Mouse (Mus musculus): ENCODE measurements around the gene Ift80. TPM values are rescaled to one million over a fixed set of nuclear protein-coding genes. Genes with fewer than 3 reads are reported as not detected.
A peak's percentile ranks its signal among the peaks of the same experiment; 100 is the strongest.
"Not testable (repeated sequence)": the region's sequence is repeated elsewhere in the genome, so short reads cannot be mapped to it uniquely, and the experiment has no call there.

Gene Ift80
- total RNA-seq, 2 experiments from 2014 or later, result 26.0 to 28.4 TPM

DNA sequence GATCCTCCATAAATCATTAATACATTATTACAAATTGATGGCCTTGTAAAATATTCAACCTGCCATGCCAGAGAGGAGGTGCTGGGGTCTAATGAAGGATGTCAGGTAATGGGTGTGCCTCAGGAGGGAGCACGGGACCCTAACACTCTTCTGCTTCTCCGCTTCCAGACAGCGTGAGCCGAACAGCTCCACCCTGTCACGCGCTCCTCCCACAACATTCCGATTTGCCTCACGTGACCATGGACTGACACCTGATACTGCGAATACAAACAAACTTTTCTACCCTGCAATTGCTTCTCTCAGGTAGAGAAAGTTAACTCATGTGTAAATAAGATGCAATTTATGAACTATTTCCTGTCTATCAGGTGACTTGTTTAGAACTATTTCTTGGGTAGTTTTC lies 75.8 kb downstream of the Ift80 start:
- DNase-seq, result no peak

DNA sequence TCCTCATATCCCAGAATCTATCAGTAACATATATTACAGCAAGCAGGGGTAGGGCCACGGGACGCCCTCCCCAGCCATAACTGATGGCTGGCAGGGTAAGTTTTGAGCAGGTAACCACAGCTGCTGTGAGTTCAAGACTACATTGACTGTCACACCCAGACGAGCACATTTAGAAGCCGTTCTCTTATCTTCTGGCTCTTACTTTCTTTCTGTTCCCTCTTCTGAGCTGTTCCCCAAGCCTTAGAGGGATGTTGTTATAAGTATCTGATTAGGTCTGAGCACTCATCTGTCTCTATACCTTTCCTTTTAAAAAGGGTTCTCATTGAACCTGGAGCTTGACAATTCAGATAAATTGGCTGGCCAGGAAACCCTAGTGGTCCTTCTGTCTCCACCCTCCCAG lies 96.9 kb downstream of the Ift80 start:
- DNase-seq, result no peak

DNA sequence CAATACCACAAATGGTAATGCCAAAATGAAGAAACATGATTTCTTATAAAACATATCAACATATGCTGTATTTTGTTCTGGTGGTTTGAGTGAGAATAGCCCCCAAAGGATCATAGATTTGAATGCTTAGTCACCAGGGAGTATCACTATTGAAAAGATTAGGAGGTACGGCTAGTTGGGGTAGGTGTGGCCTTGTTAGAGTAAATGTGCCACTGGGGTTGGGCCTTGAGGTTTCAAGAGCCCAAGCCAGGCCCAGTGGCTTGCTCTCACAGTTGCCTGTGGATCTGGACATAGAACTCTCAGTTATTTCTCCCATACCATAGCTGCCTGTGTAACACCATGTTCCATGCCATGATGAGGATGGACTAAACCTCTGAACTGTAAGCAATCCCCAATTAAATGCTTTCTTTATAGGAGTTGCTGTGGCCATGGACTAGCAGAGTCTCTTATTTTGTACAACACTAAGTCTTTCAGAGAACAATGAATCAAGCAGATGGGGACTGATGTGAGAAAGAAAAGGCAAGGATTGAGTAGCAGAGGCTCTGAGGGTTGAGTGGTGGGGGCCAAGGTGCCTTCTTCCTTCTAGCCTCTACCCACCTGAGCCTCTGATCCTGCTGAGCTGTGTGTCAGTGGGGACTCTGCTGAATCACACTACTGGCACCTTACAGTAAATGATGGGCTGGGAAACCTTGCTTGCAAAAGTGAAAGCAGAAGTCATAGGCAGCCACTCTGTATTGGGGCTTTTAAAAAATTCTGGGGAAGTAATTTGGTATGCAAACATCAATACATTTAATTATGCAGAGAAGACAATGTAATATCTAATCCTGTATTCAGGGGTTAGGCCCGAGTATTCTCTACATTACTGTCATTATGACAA lies 99.2 kb downstream of the Ift80 start:
- DNase-seq, result no peak

DNA sequence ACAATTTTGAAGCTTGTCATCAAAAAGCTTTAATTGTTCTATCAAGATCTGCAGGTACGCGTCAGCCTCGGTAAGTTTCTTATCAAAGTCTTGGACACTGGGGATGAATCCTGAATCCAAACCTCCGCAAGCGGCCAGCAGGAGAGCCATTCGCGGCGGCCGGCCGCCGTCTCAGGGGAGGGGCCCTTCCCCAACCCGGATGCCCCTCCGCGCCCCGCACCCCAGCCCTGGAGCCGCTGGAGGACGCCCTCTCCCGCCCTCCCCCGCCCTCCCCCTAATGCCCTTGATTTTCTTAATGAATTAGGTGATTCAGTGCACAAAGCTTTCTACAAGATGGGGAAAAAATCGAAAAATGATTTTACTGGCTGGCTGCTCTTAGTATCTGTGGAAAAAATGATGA lies 101.7 kb downstream of the Ift80 start:
- not testable (repeated sequence) for DNase-seq

DNA sequence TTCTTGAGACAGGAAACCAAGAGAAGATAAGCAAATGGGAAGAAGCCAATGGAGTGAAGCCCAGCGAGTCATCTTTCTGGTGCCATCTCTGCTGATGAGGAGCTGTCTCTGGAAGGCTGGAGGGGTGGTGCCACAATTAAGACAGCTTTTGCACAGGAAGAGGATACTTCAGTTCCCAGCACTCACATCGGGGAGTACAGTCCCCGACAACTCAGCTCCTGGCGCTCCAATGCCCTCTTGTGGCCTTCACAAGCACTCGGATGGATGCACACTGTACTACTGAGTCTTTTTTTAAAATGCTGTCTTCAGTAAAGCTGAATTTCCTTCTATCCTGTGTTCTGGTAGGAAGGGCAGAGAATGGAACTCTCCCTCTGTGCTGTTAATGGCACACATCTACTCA lies 107.2 kb downstream of the Ift80 start:
- DNase-seq, result no peak

DNA sequence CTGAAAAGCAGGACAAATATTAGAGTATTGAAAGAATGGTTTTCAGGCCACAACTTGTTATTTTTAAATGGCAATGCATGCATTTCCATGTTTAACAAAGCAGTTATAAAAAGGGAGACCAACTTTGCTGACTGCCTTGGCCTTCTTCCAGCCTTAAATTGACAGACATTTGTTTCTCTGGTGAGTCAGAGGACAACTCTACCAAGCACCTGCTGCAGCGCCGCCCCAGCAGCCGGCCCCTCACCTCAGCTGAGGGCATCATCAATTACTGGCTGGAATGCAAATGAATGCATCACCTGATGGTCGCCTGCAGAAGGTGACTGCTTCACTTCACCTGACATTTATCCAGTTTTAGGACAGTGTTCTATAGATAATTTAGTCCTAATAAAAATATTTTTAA lies 108.9 kb downstream of the Ift80 start:
- peak; percentile 8 to 9 for DNase-seq

DNA sequence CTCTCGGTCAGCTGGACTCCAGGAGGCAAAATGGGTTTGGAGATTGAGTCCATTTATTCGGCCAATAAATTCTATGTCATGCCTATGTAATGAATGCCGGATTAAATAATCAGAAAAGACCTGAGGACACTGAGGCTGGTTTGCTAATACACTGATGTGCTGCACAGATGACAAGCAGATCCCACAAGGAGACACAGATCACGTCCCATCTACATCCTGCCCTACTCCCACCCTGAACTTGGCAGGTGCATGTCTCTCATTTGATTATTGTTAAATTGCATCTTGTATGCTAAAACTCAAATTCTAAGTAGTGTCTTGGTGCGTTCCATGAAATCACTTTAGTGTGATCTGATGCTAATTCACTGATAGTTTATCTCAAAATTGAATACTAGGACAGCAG lies 117.5 kb downstream of the Ift80 start:
- DNase-seq, result no peak

DNA sequence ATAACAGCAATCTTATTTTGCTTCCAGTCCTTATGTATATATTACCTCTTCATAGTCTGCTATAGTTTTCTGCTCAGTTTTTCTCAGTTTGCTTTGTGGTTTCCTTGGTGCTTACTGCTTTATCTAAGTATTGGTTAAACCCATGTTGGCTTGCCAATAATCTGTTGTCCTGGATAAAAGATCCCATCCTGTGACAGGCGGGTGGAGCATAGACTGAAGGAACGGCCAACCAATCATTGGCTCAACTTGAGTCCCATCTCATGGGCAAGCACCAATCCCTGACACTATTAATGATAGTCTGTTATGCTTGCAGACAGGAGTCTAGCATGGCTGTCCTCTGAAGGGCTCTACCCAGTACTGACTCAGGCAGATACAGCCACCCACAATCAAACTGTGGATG lies 130.3 kb downstream of the Ift80 start:
- DNase-seq, result no peak

DNA sequence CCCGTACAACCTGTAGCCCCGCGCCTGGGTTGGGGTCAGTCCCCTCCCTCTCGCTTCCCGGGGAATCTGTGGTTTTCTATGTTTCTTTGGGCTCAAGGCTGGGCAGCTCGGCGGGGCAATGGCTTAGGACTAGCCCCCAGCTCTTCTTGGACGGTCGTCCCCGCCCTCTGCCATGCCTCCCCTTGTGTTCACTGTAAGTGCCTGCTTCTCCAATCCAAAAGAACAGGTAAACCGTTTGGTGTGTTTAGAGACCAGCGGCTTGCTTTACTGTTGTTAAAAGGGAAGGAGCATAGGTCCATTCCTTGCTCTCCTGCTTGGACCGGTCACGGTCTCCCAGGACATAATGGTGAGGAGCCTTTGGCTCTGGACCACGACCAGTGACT lies 133.8 kb downstream of the Ift80 start:
- no peak for DNase-seq

DNA sequence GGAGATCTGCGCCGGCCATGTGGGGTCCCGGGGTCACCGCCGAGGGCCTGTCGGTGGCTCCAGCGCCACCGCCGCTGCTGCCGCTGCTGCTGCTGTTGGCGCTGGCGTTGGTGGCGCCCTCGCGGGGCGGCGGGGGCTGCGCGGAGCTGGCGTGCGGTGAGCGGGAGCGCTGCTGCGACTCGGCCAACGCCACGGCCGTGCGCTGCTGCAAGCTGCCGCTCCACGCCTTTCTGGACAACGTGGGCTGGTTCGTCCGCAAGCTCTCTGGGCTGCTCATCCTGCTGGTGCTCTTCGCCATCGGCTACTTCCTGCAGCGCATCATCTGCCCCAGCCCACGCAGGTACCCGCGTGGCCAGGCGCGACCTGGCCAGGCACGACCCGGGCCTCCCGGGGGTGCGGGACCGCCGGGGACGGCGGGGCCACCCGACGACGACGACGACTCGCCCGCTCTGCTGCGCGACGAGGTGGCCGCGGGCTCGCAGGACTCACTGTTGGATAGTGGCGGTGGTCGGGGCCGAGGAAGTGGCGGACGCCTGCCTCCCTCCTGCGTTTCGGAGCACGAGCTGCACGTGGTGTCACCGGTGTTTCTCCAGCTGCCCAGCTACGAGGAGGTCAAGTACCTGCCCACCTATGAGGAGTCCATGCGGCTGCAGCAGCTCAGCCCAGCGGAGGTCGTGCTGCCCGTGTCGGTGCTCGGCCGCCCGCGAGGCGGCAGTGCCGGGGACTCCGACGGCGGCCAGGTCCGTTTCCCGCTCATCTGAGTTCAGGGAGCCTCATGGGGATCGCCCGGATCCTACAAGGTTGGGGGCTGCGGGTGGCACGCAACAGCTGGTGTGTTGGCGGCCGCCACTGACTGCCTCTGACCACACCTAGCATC lies 134.4 kb downstream of the Ift80 start:
- DNase-seq, result peak; percentile 14 to 21

DNA sequence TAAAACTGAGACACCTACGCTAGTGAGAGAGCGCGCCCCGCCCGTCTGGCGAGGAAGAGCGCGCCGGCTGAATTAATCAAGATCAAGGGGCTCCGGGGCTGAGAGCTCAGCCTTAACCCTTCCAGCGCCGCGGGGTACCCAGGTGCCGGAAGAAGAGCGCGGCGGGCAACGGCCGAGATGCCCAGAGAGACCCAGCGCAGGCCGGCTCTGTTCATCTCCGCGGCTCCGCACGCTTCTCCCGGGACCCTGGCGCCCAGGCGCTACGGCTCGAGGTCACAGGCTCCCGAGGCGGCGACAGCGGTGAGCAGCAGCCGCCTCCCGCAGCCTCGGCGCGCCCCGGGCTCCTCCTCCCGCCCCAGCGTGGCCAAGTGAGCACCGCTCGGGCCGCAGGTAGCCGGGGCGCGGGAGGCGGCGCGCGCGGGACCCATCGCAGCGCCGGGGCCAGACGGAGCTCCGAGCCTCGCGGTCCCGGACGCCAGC lies 135.1 kb downstream of the Ift80 start, which contains the start of gene 1110032F04Rik:
Gene 1110032F04Rik (plus strand): TSS at position 376 of the 480 bp plus-strand sequence.
- DNase-seq, result peak; percentile 29 to 40

DNA sequence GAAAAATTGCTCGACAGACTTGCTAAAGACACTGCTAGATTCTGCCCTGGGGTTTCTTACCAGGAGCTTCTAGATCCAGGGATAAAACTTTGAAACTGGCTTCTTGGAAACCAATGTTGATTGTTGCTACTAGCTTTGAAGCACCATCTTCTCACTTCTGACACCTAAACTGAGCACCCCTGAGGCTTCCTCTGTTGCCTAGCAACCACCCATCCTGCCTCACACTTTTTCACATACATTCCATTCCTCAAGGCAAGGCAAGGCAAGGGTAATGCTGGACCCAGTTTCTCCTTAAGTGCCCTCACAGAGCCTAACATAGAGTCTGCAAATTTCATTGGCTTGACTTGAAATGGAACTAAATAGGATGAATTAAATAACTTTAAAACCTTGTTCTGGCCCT lies 152.0 kb downstream of the Ift80 start:
- no peak for DNase-seq

DNA sequence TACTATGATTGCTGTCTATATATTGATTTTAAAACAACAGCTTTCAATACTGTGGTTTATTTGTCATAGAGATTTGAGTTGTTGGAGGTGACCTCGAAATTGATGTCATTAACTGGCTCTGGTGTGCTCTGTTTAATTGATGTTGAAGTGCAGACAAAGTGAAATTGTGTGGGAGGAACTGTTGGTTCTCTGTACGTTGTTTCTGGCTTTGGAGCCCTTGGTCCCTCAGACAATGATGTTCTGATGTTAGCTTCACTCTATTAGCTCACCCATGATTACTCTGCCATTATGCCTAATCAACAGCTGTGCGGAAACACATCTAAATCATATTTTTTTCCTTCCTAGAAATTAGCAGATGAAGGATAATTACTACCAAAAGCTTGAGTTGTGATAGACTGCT lies 156.0 kb downstream of the Ift80 start:
- no peak for DNase-seq

DNA sequence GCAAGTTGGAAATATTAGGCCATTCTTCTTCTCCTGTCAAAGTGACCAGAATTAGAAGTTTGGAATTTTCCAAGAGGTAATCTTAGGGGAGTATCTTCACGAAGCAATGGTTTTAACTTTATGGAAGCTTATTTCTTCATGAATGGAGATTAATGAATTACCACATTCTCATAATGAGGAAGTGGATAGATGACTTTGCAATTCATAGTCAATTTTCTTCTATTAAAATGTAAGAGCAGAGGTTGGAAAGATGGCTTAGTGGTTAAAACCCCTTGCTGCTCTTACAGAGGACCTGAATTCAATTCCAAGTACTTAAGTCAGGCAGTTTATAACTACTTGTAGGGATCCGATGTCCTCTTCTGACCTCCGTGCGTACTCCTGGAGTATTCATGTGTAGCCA lies 160.3 kb downstream of the Ift80 start:
- DNase-seq, result no peak

Small RNA genes within 50 kb of the gene (microRNA-seq; reads per million reads assigned to microRNA genes)
- gene Mir15b (221 to 356 reads per million in 2 experiments), gene Mir16-2 (96.5 to 246 reads per million in 2 experiments)

Other genes with a start within 250 kb of the Ift80 start
- gene 1110032F04Rik, start 135.0 kb downstream of the Ift80 start, total RNA-seq (2021), result 1 to 10 TPM; 7.2 to 9.7 TPM
- gene Smc4, start 168 bp upstream of the Ift80 start, total RNA-seq (2021), result 1 to 10 TPM; 6.9 to 7.5 TPM
- gene Trim59, start 40.2 kb upstream of the Ift80 start, total RNA-seq (2021), result 10 to 100 TPM; 11.6 to 14.3 TPM
- 100 to 1,000 TPM in 1 of 2 experiments, 10 to 100 TPM in 1; 86.8 to 109 TPM for gene Kpna4, start 122.5 kb upstream of the Ift80 start, total RNA-seq (2021)
- gene Arl14, start 217.8 kb upstream of the Ift80 start, total RNA-seq (2021), result not detected

All from layer of hippocampus, postnatal 36 days (tissue).